Mouse (Mus musculus): ENCODE data around the gene Mysm1.

Mysm1 gene

GRCm38 (mm10) chr4:94941221-94941855, 37.6 kb downstream of the Mysm1 start:
- no peak for DNase-seq

DNA sequence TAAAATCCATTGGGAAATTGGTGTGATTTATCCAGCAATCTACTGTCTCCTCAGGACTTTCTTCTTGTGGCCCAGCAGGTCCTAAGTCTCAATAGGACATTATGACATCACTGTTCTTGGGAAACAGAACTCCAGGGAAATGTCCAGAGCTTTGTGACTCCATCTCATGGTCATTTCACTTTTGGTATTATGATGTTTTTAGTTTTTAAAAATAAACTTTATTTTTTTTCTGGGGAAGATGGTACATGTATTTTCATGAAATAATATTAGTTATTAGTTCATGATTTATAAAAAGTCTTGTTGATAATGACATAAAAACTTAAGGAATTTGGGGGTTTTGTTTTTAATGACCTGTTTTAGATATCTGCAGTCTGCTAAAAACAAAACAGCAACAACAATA, 50.2 kb downstream of the Mysm1 start, which contains the start of gene Eqtn:
Gene Eqtn, minus strand, starts transcription at position 101 of the 400 bp plus-strand sequence.
- DNase-seq: no peak

DNA sequence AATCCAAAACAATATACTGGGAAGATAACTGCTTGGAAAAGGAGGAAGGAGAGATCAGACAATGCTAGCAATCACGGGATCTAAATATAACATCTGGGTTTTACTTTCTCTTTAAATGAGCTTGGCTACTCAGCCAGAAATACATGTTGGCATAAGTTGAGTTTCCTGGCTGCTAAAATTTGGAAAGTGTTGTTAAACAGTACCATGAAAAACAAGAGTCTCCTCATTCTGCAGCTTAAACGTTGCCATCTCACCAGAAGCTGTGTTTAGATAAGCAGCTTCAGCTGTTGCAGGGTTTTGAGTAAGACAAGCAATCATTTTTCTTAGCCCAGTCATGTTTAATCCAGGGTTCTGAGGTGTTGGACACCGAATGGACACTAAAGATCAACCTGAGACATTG, 77.1 kb downstream of the Mysm1 start:
- DNase-seq: no peak

DNA sequence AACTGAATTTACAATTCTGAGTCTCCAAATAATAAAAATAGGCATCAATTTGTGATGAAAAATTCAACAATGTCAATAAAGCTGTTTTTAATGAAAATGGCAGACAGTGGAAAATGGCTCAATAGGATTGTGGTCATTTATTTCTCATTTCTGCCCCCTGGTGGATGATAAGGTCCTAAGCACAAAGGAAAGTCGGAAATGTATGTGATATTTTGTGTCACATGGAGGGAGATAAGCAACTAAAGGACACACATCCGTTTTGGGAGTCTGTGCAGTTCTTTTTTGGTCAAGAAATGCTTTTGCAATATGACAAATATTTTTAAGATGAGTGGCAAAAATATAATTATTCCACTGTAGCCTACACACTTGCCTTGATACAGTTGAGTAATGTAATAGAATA, 78.2 kb downstream of the Mysm1 start:
- peak; percentile 6 to 12 for DNase-seq
